Mouse (Mus musculus): ENCODE measurements at regions not wholly inside any gene's neighbourhood (a gene's known extent, or its start where the extent isn't known, plus 50 kb on each side); places are given as distances from the start of the nearest gene placed in this dataset.
"Not testable (repeated sequence)": the region's sequence is repeated elsewhere in the genome, so short reads cannot be mapped to it uniquely, and the experiment has no call there.

- DNase-seq: peak; percentile 3
- Histone ChIP-seq H3K27me3 (ENCODE audit: control insufficient read depth, insufficient read depth, low read length) (no peaks in the 10 kb centered on the region), H3K4me1 (replicated peaks; ENCODE audit: control insufficient read depth, insufficient read depth, low read length) (no peaks in the 10 kb centered on the region), H3K36me3 (ENCODE audit: control insufficient read depth, insufficient read depth, low read length) (no peaks in the 10 kb centered on the region), H3K4me3 (ENCODE audit: control insufficient read depth, insufficient read depth, low read length) (no peak overlapping the region), H3K27ac (ENCODE audit: control insufficient read depth, insufficient read depth, low read length) (no peak overlapping the region)
- TF ChIP-seq CTCF (IDR thresholded peaks at IDR 0.05; ENCODE audit: borderline replicate concordance, control insufficient read depth, extremely low read depth, insufficient read depth, low read length, poor library complexity): no peak
- no peak for TF ChIP-seq POLR2A (IDR thresholded peaks at IDR 0.05; ENCODE audit: control insufficient read depth, extremely low read depth, insufficient read depth, low read length, poor library complexity)
- WGBS: 80% methylated on average over 4 of the region's 4 CpGs
Observed at GRCm38 (mm10) chr4:71332018-71332417, 425.7 kb downstream of the Gm11232 start.

GRCm38 (mm10) chr4:71316605-71317004 is 441.2 kb downstream of the Gm11232 start:
- no peaks in the 10 kb centered on the region for H3K27me3 ChIP-seq (ENCODE audit: control insufficient read depth, insufficient read depth, low read length)
- H3K27ac ChIP-seq (ENCODE audit: control insufficient read depth, insufficient read depth, low read length): no peak overlapping the region
- no peak overlapping the region for H3K4me3 ChIP-seq (ENCODE audit: control insufficient read depth, insufficient read depth, low read length)
- TF ChIP-seq CTCF (IDR thresholded peaks at IDR 0.05; ENCODE audit: borderline replicate concordance, control insufficient read depth, extremely low read depth, insufficient read depth, low read length, poor library complexity) (no peak), POLR2A (IDR thresholded peaks at IDR 0.05; ENCODE audit: control insufficient read depth, extremely low read depth, insufficient read depth, low read length, poor library complexity) (no peak)
- H3K36me3 ChIP-seq (ENCODE audit: control insufficient read depth, insufficient read depth, low read length): no peaks in the 10 kb centered on the region
- no peaks in the 10 kb centered on the region for H3K4me1 ChIP-seq (replicated peaks; ENCODE audit: control insufficient read depth, insufficient read depth, low read length)
- DNase-seq: no peak

GRCm38 (mm10) chr4:71307176-71307612 is 450.6 kb downstream of the Gm11232 start:
- no peaks in the 10 kb centered on the region for H3K27me3 ChIP-seq (ENCODE audit: control insufficient read depth, insufficient read depth, low read length)
- H3K4me3 ChIP-seq (ENCODE audit: control insufficient read depth, insufficient read depth, low read length): no peak overlapping the region
- no peaks in the 10 kb centered on the region for H3K36me3 ChIP-seq (ENCODE audit: control insufficient read depth, insufficient read depth, low read length)
- no peaks in the 10 kb centered on the region for H3K4me1 ChIP-seq (replicated peaks; ENCODE audit: control insufficient read depth, insufficient read depth, low read length)
- DNase-seq: no peak
- no peak overlapping the region for H3K27ac ChIP-seq (ENCODE audit: control insufficient read depth, insufficient read depth, low read length)
- no peak for TF ChIP-seq POLR2A (IDR thresholded peaks at IDR 0.05; ENCODE audit: control insufficient read depth, extremely low read depth, insufficient read depth, low read length, poor library complexity)
- no peak for TF ChIP-seq CTCF (IDR thresholded peaks at IDR 0.05; ENCODE audit: borderline replicate concordance, control insufficient read depth, extremely low read depth, insufficient read depth, low read length, poor library complexity)
- WGBS: 84% methylated on average over 6 of the region's 6 CpGs

GRCm38 (mm10) chr4:71306690-71307089 is 451.1 kb downstream of the Gm11232 start:
- no peak for TF ChIP-seq POLR2A (IDR thresholded peaks at IDR 0.05; ENCODE audit: control insufficient read depth, extremely low read depth, insufficient read depth, low read length, poor library complexity)
- TF ChIP-seq CTCF (IDR thresholded peaks at IDR 0.05; ENCODE audit: borderline replicate concordance, control insufficient read depth, extremely low read depth, insufficient read depth, low read length, poor library complexity): no peak
- 96% methylated on average over 6 of the region's 6 CpGs for WGBS
- no peak overlapping the region for H3K27ac ChIP-seq (ENCODE audit: control insufficient read depth, insufficient read depth, low read length)

GRCm38 (mm10) chr4:71295716-71296115 is 462.0 kb downstream of the Gm11232 start:
- H3K4me1 ChIP-seq (replicated peaks; ENCODE audit: control insufficient read depth, insufficient read depth, low read length); H3K27ac ChIP-seq (ENCODE audit: control insufficient read depth, insufficient read depth, low read length); DNase-seq; H3K36me3 ChIP-seq (ENCODE audit: control insufficient read depth, insufficient read depth, low read length); H3K27me3 ChIP-seq (ENCODE audit: control insufficient read depth, insufficient read depth, low read length); H3K4me3 ChIP-seq (ENCODE audit: control insufficient read depth, insufficient read depth, low read length): not testable (repeated sequence)
- 82% methylated on average over 3 of the region's 3 CpGs for WGBS

More at GRCm38 (mm10) chr4:71306690-71307089, 451.1 kb downstream of the Gm11232 start:
- no peak for DNase-seq
- Histone ChIP-seq H3K4me1 (replicated peaks; ENCODE audit: control insufficient read depth, insufficient read depth, low read length) (no peaks in the 10 kb centered on the region), H3K36me3 (ENCODE audit: control insufficient read depth, insufficient read depth, low read length) (no peaks in the 10 kb centered on the region), H3K27me3 (ENCODE audit: control insufficient read depth, insufficient read depth, low read length) (no peaks in the 10 kb centered on the region), H3K4me3 (ENCODE audit: control insufficient read depth, insufficient read depth, low read length) (no peak overlapping the region)

- no peak for TF ChIP-seq CTCF (IDR thresholded peaks at IDR 0.05; ENCODE audit: borderline replicate concordance, control insufficient read depth, extremely low read depth, insufficient read depth, low read length, poor library complexity)
- TF ChIP-seq POLR2A (IDR thresholded peaks at IDR 0.05; ENCODE audit: control insufficient read depth, extremely low read depth, insufficient read depth, low read length, poor library complexity): no peak
- H3K36me3 ChIP-seq (ENCODE audit: control insufficient read depth, insufficient read depth, low read length): no peaks in the 10 kb centered on the region
- peak overlapping the region; percentile 65 for H3K4me3 ChIP-seq (ENCODE audit: control insufficient read depth, insufficient read depth, low read length)
- DNase-seq: peak; percentile 43
- WGBS: 7% methylated on average over 10 of the region's 10 CpGs
- no peaks in the 10 kb centered on the region for H3K27me3 ChIP-seq (ENCODE audit: control insufficient read depth, insufficient read depth, low read length)
- H3K4me1 ChIP-seq (replicated peaks; ENCODE audit: control insufficient read depth, insufficient read depth, low read length): peaks cover 2% of the 10 kb centered on the region; the same call in 1 of the 2 replicates
- H3K27ac ChIP-seq (ENCODE audit: control insufficient read depth, insufficient read depth, low read length): peak overlapping the region; percentile 84
Observed at GRCm38 (mm10) chr4:71291741-71292149, 466.0 kb downstream of the Gm11232 start.

GRCm38 (mm10) chr4:71291111-71291740 is 466.5 kb downstream of the Gm11232 start:
- 34% methylated on average over 22 of the region's 22 CpGs for WGBS
- peak overlapping the region; percentile 84 for H3K27ac ChIP-seq (ENCODE audit: control insufficient read depth, insufficient read depth, low read length)
- DNase-seq: peak; percentile 48
- not testable (repeated sequence) for H3K36me3 ChIP-seq (ENCODE audit: control insufficient read depth, insufficient read depth, low read length); H3K4me1 ChIP-seq (replicated peaks; ENCODE audit: control insufficient read depth, insufficient read depth, low read length); H3K27me3 ChIP-seq (ENCODE audit: control insufficient read depth, insufficient read depth, low read length)
- peak overlapping the region; percentile 65 for H3K4me3 ChIP-seq (ENCODE audit: control insufficient read depth, insufficient read depth, low read length)

All from thymus, adult 2 months (tissue).